Mouse (Mus musculus): ENCODE measurements around the gene Tmem161a. TPM values are rescaled to one million over a fixed set of nuclear protein-coding genes. Genes with fewer than 3 reads are reported as not detected.
A peak's percentile ranks its signal among the peaks of the same experiment; 100 is the strongest.

Gene Tmem161a
- polyA plus RNA-seq, 2 experiments = 15.6 to 38.0 TPM

DNA sequence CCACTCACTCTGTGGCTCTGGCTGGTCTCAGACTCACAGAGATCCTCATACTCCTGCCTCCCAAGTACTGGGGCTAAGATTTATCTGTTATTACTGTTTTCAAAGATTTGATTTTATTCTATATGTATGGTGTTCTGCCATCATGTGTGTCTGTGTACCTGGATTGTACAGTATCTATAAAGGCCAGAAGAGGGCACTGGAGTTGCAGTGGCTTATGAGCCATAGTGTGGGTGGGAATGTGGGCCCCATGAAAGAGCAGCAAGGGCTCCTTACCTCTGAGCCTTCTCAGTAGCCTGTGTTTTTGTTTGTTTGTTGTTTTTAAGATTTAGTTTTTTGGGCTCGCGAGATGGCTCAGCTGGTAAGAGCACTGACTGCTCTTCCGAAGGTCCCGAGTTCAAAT lies 6.9 kb downstream of the Tmem161a start:
- Histone ChIP-seq H3K27me3 (ENCODE audit: control insufficient read depth, insufficient read depth, low read length) (no peaks in the 10 kb centered on the region), H3K4me1 (replicated peaks; ENCODE audit: control insufficient read depth in 2 of 2, insufficient read depth in 2 of 2, low read length in 1 of 2) (peaks cover 9 to 17% of the 10 kb centered on the region in 2 experiments), H3K9me3 (ENCODE audit: control insufficient read depth, low read length) (no peaks in the 10 kb centered on the region), H3K4me2 (ENCODE audit: low read depth) (no peak overlapping the region), H3K9ac (replicated peaks) (no peak overlapping the region), H3K4me3 (ENCODE audit: insufficient read depth in 1 of 2, low read depth in 2 of 2, low read length in 2 of 2) (no peak overlapping the region), H3K27ac (no peak overlapping the region), H3K36me3 (replicated peaks; ENCODE audit: control insufficient read depth, insufficient read depth, low read depth) (peaks cover 4% of the 10 kb centered on the region)
- TF ChIP-seq CTCF (IDR thresholded peaks at IDR 0.05; ENCODE audit: low read depth) (peak; percentile 75), EP300 (IDR thresholded peaks at IDR 0.05; ENCODE audit: low read depth) (no peak)
- DNase-seq (ENCODE audit: low read depth in 3 of 3, low spot score in 3 of 3) (no peak), ATAC-seq (ENCODE audit: insufficient read depth) (no peak)
- WGBS (ENCODE audit: insufficient replicate concordance) = 92% methylated on average over 4 of the region's 4 CpGs

DNA sequence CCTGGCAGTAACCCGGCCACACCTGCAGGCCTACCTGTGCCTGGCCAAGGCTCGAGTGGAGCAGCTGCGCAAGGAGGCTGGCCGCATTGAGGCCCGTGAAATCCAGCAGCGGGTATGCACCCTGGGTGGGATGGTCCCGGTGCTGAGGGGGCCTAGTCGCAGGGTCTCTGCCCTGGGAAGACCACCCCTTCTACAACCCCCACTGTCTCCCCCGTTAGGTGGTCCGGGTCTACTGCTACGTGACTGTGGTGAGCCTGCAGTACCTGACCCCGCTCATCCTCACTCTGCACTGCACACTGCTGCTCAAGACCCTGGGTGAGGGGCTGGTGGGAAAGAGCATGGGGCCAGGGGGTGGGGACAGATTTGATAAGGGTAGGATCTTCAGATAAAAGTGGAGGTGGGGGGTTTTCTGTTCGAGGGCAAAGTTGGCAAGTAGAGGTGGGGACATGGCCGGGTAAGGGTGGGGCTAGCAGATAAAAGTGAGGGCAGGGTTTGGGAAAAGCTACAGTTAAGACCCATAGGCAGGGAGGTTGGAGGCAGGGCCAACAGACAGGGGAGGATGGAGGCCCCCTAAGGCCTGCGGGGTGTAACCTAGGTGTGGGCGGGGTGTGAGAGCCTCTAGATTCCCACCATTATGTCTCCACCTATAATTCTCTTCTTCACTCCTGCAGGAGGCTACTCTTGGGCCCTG lies 9.2 kb downstream of the Tmem161a start:
- Histone ChIP-seq H3K36me3 (replicated peaks; ENCODE audit: control insufficient read depth, insufficient read depth, low read depth) (peaks cover 4% of the 10 kb centered on the region), H3K9ac (replicated peaks) (peak overlapping the region; percentile 13; the same call in 1 of the 2 replicates), H3K9me3 (ENCODE audit: control insufficient read depth, low read length) (no peaks in the 10 kb centered on the region), H3K27me3 (ENCODE audit: control insufficient read depth, insufficient read depth, low read length) (no peaks in the 10 kb centered on the region), H3K4me3 (ENCODE audit: insufficient read depth in 1 of 2, low read depth in 2 of 2, low read length in 2 of 2) (no peak overlapping the region), H3K4me1 (replicated peaks; ENCODE audit: control insufficient read depth in 2 of 2, insufficient read depth in 2 of 2, low read length in 1 of 2) (peaks cover 9 to 15% of the 10 kb centered on the region in 2 experiments), H3K4me2 (ENCODE audit: low read depth) (peak overlapping the region; percentile 43), H3K27ac (peak overlapping the region; percentile 21)
- no peak; the same call in 1 of the 2 replicates for TF ChIP-seq EP300 (IDR thresholded peaks at IDR 0.05; ENCODE audit: low read depth)
- no peak for TF ChIP-seq CTCF (IDR thresholded peaks at IDR 0.05; ENCODE audit: low read depth)
- ATAC-seq (ENCODE audit: insufficient read depth) = peak; percentile 90
- WGBS (ENCODE audit: insufficient replicate concordance) = 58% methylated on average over 16 of the region's 16 CpGs
- peak in 2 of 3 experiments; percentile 55 to 57 for DNase-seq (ENCODE audit: low read depth in 3 of 3, low spot score in 3 of 3)

DNA sequence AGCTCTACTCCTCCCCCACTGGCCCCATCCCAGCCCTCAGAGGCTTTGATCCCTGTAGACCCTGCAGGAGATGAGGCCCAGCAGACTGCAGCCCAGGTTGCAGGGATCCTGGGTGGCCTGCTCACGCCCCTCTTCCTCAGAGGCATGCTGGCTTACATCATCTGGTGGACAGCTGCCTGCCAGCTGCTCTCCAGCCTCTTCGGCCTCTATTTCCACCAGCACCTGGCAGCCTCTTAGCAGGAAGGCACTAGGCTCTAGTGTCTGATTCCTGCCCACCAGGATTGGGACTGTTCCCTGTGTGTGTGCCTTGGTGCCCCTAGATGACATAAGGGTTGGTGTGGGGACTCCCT lies 9.7 kb downstream of the Tmem161a start:
- H3K27me3 ChIP-seq (ENCODE audit: control insufficient read depth, insufficient read depth, low read length) = no peaks in the 10 kb centered on the region
- DNase-seq (ENCODE audit: low read depth in 3 of 3, low spot score in 3 of 3) = no peak
- 71% methylated on average over 2 of the region's 2 CpGs for WGBS (ENCODE audit: insufficient replicate concordance)
- peaks cover 4% of the 10 kb centered on the region for H3K36me3 ChIP-seq (replicated peaks; ENCODE audit: control insufficient read depth, insufficient read depth, low read depth)
- peaks cover 9 to 15% of the 10 kb centered on the region in 2 experiments for H3K4me1 ChIP-seq (replicated peaks; ENCODE audit: control insufficient read depth in 2 of 2, insufficient read depth in 2 of 2, low read length in 1 of 2)
- H3K4me3 ChIP-seq (ENCODE audit: insufficient read depth in 1 of 2, low read depth in 2 of 2, low read length in 2 of 2) = no peak overlapping the region
- no peak overlapping the region for H3K27ac ChIP-seq
- peak overlapping the region; percentile 43 for H3K4me2 ChIP-seq (ENCODE audit: low read depth)
- ATAC-seq (ENCODE audit: insufficient read depth) = no peak
- H3K9ac ChIP-seq (replicated peaks) = no peak overlapping the region; the same call in 1 of the 2 replicates
- no peaks in the 10 kb centered on the region for H3K9me3 ChIP-seq (ENCODE audit: control insufficient read depth, low read length)
- TF ChIP-seq EP300 (IDR thresholded peaks at IDR 0.05; ENCODE audit: low read depth) = no peak
- no peak for TF ChIP-seq CTCF (IDR thresholded peaks at IDR 0.05; ENCODE audit: low read depth)

- Histone ChIP-seq H3K4me2 (ENCODE audit: low read depth) (no peak overlapping the region), H3K9ac (replicated peaks) (no peak overlapping the region), H3K9me3 (ENCODE audit: control insufficient read depth, low read length) (no peaks in the 10 kb centered on the region), H3K4me3 (ENCODE audit: insufficient read depth in 1 of 2, low read depth in 2 of 2, low read length in 2 of 2) (no peak overlapping the region), H3K27me3 (ENCODE audit: control insufficient read depth, insufficient read depth, low read length) (no peaks in the 10 kb centered on the region), H3K36me3 (replicated peaks; ENCODE audit: control insufficient read depth, insufficient read depth, low read depth) (peaks cover 4% of the 10 kb centered on the region), H3K4me1 (replicated peaks; ENCODE audit: control insufficient read depth in 2 of 2, insufficient read depth in 2 of 2, low read length in 1 of 2) (peaks cover 9 to 15% of the 10 kb centered on the region in 2 experiments), H3K27ac (no peak overlapping the region)
- no peak for TF ChIP-seq EP300 (IDR thresholded peaks at IDR 0.05; ENCODE audit: low read depth)
- no peak for TF ChIP-seq CTCF (IDR thresholded peaks at IDR 0.05; ENCODE audit: low read depth)
- DNase-seq (ENCODE audit: low read depth in 3 of 3, low spot score in 3 of 3) (no peak), ATAC-seq (ENCODE audit: insufficient read depth) (no peak)
- 65% methylated on average over 4 of the region's 4 CpGs for WGBS (ENCODE audit: insufficient replicate concordance)
Measured at GRCm38 (mm10) chr8:70183194-70183593, 11.0 kb downstream of the Tmem161a start.

GRCm38 (mm10) chr8:70188707-70189106 lies 16.6 kb downstream of the Tmem161a start:
- Histone ChIP-seq H3K4me1 (replicated peaks; ENCODE audit: control insufficient read depth in 2 of 2, insufficient read depth in 2 of 2, low read length in 1 of 2) (no peaks in the 10 kb centered on the region), H3K36me3 (replicated peaks; ENCODE audit: control insufficient read depth, insufficient read depth, low read depth) (no peaks in the 10 kb centered on the region; the same call in none of the 2 replicates), H3K4me2 (ENCODE audit: low read depth) (no peak overlapping the region), H3K9me3 (ENCODE audit: control insufficient read depth, low read length) (no peaks in the 10 kb centered on the region), H3K9ac (replicated peaks) (no peak overlapping the region), H3K27ac (no peak overlapping the region), H3K27me3 (ENCODE audit: control insufficient read depth, insufficient read depth, low read length) (no peaks in the 10 kb centered on the region), H3K4me3 (ENCODE audit: insufficient read depth in 1 of 2, low read depth in 2 of 2, low read length in 2 of 2) (no peak overlapping the region)
- DNase-seq (ENCODE audit: low read depth in 3 of 3, low spot score in 3 of 3) (no peak), ATAC-seq (ENCODE audit: insufficient read depth) (no peak)
- no peak for TF ChIP-seq CTCF (IDR thresholded peaks at IDR 0.05; ENCODE audit: low read depth)
- TF ChIP-seq EP300 (IDR thresholded peaks at IDR 0.05; ENCODE audit: low read depth) = no peak
- 70% methylated on average over 7 of the region's 7 CpGs for WGBS (ENCODE audit: insufficient replicate concordance)
